Mouse (Mus musculus): ENCODE measurements around the gene Gm10309. TPM values are rescaled to one million over a fixed set of nuclear protein-coding genes. Genes with fewer than 3 reads are reported as not detected.
"Not testable (repeated sequence)": the region's sequence is repeated elsewhere in the genome, so short reads cannot be mapped to it uniquely, and the experiment has no call there.

The Gm10309 gene
- polyA plus RNA-seq, 1 experiment = not detected

- no peak overlapping the region for H3K27ac ChIP-seq (ENCODE audit: control insufficient read depth, insufficient read depth, low read depth, low read length, poor library complexity)
- no peaks in the 10 kb centered on the region; the same call in 1 of the 2 replicates for H3K4me1 ChIP-seq (ENCODE audit: control insufficient read depth, insufficient read depth, low read length)
- TF ChIP-seq CTCF (IDR thresholded peaks at IDR 0.05; ENCODE audit: control insufficient read depth, insufficient read depth, low read length) (no peak), POLR2A (IDR thresholded peaks at IDR 0.05; ENCODE audit: borderline replicate concordance, control insufficient read depth, low read depth, low read length) (no peak)
- H3K4me3 ChIP-seq (replicated peaks; ENCODE audit: control insufficient read depth, low read depth, low read length) = no peak overlapping the region
- WGBS = 90% methylated on average over 10 of the region's 10 CpGs
These were observed 22.4 kb downstream of the Gm10309 start for GRCm38 (mm10) chr17:86482675-86483074.

DNA sequence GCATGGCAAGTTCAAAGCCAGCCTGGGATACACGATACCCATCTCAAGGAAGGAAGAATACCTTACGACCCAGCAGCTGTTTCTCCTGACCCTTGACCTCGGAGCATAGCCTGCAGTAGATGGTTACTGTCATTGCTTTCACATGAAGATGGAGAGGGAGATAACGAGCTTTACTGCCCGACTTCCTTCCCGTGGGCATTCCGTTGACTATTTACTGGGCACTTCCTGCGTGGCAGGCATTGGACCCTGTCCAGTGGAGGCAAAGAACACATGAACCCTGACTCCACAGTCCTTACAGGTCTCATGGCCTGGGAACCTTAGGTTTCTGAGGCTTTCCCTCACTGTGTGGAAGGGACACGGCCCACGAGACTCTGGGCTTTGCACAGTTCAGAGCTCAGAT is 25.6 kb downstream of the Gm10309 start:
- 39% methylated on average over 10 of the region's 10 CpGs for WGBS
- no peaks in the 10 kb centered on the region; the same call in none of the 2 replicates for H3K4me1 ChIP-seq (ENCODE audit: control insufficient read depth, insufficient read depth, low read length)
- H3K4me3 ChIP-seq (replicated peaks; ENCODE audit: control insufficient read depth, low read depth, low read length) = no peak overlapping the region
- no peak overlapping the region for H3K27ac ChIP-seq (ENCODE audit: control insufficient read depth, insufficient read depth, low read depth, low read length, poor library complexity)
- no peak for TF ChIP-seq CTCF (IDR thresholded peaks at IDR 0.05; ENCODE audit: control insufficient read depth, insufficient read depth, low read length)

GRCm38 (mm10) chr17:86477401-86477800 is 27.6 kb downstream of the Gm10309 start:
- not testable (repeated sequence) for H3K27ac ChIP-seq (ENCODE audit: control insufficient read depth, insufficient read depth, low read depth, low read length, poor library complexity); H3K4me3 ChIP-seq (replicated peaks; ENCODE audit: control insufficient read depth, low read depth, low read length); H3K4me1 ChIP-seq (ENCODE audit: control insufficient read depth, insufficient read depth, low read length)

DNA sequence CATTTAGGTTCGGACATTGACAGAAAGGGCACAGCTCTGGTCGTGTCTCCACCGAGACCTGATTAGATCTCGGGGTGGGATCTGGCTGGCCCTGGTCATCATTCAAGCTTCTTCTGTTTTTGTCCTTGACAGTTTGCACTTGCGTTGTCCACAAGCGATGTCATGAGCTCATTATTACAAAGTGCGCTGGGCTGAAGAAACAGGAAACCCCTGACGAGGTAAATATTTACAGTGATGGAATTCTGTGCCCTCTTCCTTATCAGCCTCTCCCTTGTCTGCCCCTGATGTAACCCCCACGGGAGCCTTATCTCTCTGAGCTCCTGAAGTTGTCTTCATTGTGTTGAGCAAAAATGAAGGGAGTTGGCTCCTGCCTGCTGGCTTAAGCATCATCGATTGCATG is 28.4 kb downstream of the Gm10309 start:
- H3K4me3 ChIP-seq (replicated peaks; ENCODE audit: control insufficient read depth, low read depth, low read length) = no peak overlapping the region
- TF ChIP-seq POLR2A (IDR thresholded peaks at IDR 0.05; ENCODE audit: borderline replicate concordance, control insufficient read depth, low read depth, low read length) = no peak
- no peak for TF ChIP-seq CTCF (IDR thresholded peaks at IDR 0.05; ENCODE audit: control insufficient read depth, insufficient read depth, low read length)
- H3K27ac ChIP-seq (ENCODE audit: control insufficient read depth, insufficient read depth, low read depth, low read length, poor library complexity) = no peak overlapping the region
- H3K4me1 ChIP-seq (ENCODE audit: control insufficient read depth, insufficient read depth, low read length) = no peaks in the 10 kb centered on the region; the same call in none of the 2 replicates
- 77% methylated on average over 10 of the region's 10 CpGs for WGBS

- 67% methylated on average over 5 of the region's 5 CpGs for WGBS
These were observed 33.3 kb downstream of the Gm10309 start for GRCm38 (mm10) chr17:86471684-86472083.

DNA sequence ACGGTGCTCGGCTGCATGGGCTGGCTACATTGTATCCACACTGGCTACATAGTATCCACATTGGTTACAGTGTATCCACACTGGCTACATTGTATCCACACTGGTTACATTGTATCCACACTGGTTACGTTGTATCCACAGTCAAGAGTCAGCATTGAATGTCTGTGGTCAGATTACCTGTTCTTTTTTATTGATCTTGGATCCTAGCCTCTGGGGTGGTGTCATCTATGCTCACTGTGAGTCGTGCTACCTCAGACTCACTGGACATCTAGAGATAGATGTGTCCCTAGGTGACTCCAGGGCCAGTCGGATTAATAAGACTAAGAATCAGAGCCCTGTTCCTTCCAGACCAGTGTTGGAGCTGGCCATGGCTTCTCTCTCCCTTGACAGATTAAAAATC is 34.9 kb downstream of the Gm10309 start:
- WGBS = 84% methylated on average over 5 of the region's 5 CpGs
- no peak overlapping the region for H3K4me3 ChIP-seq (replicated peaks; ENCODE audit: control insufficient read depth, low read depth, low read length)
- TF ChIP-seq POLR2A (IDR thresholded peaks at IDR 0.05; ENCODE audit: borderline replicate concordance, control insufficient read depth, low read depth, low read length) (no peak), CTCF (IDR thresholded peaks at IDR 0.05; ENCODE audit: control insufficient read depth, insufficient read depth, low read length) (no peak)

More at GRCm38 (mm10) chr17:86471684-86472083, 33.3 kb downstream of the Gm10309 start:
- Histone ChIP-seq H3K4me3 (replicated peaks; ENCODE audit: control insufficient read depth, low read depth, low read length) (no peak overlapping the region), H3K4me1 (ENCODE audit: control insufficient read depth, insufficient read depth, low read length) (peaks cover 2% of the 10 kb centered on the region), H3K27ac (ENCODE audit: control insufficient read depth, insufficient read depth, low read depth, low read length, poor library complexity) (no peak overlapping the region)
- TF ChIP-seq CTCF (IDR thresholded peaks at IDR 0.05; ENCODE audit: control insufficient read depth, insufficient read depth, low read length) = peak; percentile 60
- no peak for TF ChIP-seq POLR2A (IDR thresholded peaks at IDR 0.05; ENCODE audit: borderline replicate concordance, control insufficient read depth, low read depth, low read length)

GRCm38 (mm10) chr17:86467967-86468366 is 37.1 kb downstream of the Gm10309 start:
- WGBS = 86% methylated on average over 5 of the region's 5 CpGs
- H3K4me1 ChIP-seq (ENCODE audit: control insufficient read depth, insufficient read depth, low read length) = peaks cover 2% of the 10 kb centered on the region; the same call in 1 of the 2 replicates
- TF ChIP-seq POLR2A (IDR thresholded peaks at IDR 0.05; ENCODE audit: borderline replicate concordance, control insufficient read depth, low read depth, low read length) (no peak), CTCF (IDR thresholded peaks at IDR 0.05; ENCODE audit: control insufficient read depth, insufficient read depth, low read length) (no peak)
- no peak overlapping the region for H3K4me3 ChIP-seq (replicated peaks; ENCODE audit: control insufficient read depth, low read depth, low read length)
- peak overlapping the region; percentile 40 for H3K27ac ChIP-seq (ENCODE audit: control insufficient read depth, insufficient read depth, low read depth, low read length, poor library complexity)

More for the DNA sequence above, 34.9 kb downstream of the Gm10309 start:
- peaks cover 2% of the 10 kb centered on the region; the same call in 1 of the 2 replicates for H3K4me1 ChIP-seq (ENCODE audit: control insufficient read depth, insufficient read depth, low read length)
- no peak overlapping the region for H3K27ac ChIP-seq (ENCODE audit: control insufficient read depth, insufficient read depth, low read depth, low read length, poor library complexity)

GRCm38 (mm10) chr17:86467291-86467898 is 37.6 kb downstream of the Gm10309 start:
- Histone ChIP-seq H3K27ac (ENCODE audit: control insufficient read depth, insufficient read depth, low read depth, low read length, poor library complexity) (peak overlapping the region; percentile 40), H3K4me3 (replicated peaks; ENCODE audit: control insufficient read depth, low read depth, low read length) (no peak overlapping the region), H3K4me1 (ENCODE audit: control insufficient read depth, insufficient read depth, low read length) (peaks cover 2% of the 10 kb centered on the region; the same call in 1 of the 2 replicates)
- TF ChIP-seq CTCF (IDR thresholded peaks at IDR 0.05; ENCODE audit: control insufficient read depth, insufficient read depth, low read length) (no peak), POLR2A (IDR thresholded peaks at IDR 0.05; ENCODE audit: borderline replicate concordance, control insufficient read depth, low read depth, low read length) (no peak)
- WGBS = 63% methylated on average over 10 of the region's 10 CpGs

- no peak overlapping the region for H3K4me3 ChIP-seq (replicated peaks; ENCODE audit: control insufficient read depth, low read depth, low read length)
- no peak overlapping the region for H3K27ac ChIP-seq (ENCODE audit: control insufficient read depth, insufficient read depth, low read depth, low read length, poor library complexity)
- TF ChIP-seq POLR2A (IDR thresholded peaks at IDR 0.05; ENCODE audit: borderline replicate concordance, control insufficient read depth, low read depth, low read length) (no peak), CTCF (IDR thresholded peaks at IDR 0.05; ENCODE audit: control insufficient read depth, insufficient read depth, low read length) (no peak)
- peaks cover 2% of the 10 kb centered on the region; the same call in 1 of the 2 replicates for H3K4me1 ChIP-seq (ENCODE audit: control insufficient read depth, insufficient read depth, low read length)
- 62% methylated on average over 7 of the region's 7 CpGs for whole genome bisulfite sequencing
These were observed 38.2 kb downstream of the Gm10309 start for GRCm38 (mm10) chr17:86466871-86467270.

All from bone marrow, adult 2 months (tissue).